12 mouse cellular contexts compared by ENCODE assay signal in genomic region chr9:14462536-14462935, GRCm38 (mm10). TPM values are rescaled to one million over a fixed set of nuclear protein-coding genes. Genes with fewer than 3 reads are reported as not detected.
"Had no signal": no experiment of that assay in that cellular context is flagged by ENCODE, and none has a peak within 500 bp of the region (broad histone marks: within the 10 kb centered on the region; RNA-seq: fewer than 3 reads in every experiment).

No protein-coding gene starts in this region.

RNA-seq across cellular contexts. Expression of gene Kdm4d, which starts 37.7 kb away (rescaled TPM):
- total RNA-seq: gastrocnemius, adult 18-20 months; gastrocnemius, adult 2 months; gastrocnemius, adult 8-10 months; gastrocnemius, postnatal 14 days; gastrocnemius, postnatal 25 days; gastrocnemius, postnatal 36 days; heart, adult 18-20 months; heart, adult 2 months; heart, adult 8-10 months had no signal
- polyA plus RNA-seq: erythroblast, embryonic 14.5 days; forebrain, embryonic 11.5 days; heart, adult 2 months; heart, embryonic 10.5 days had no signal
